Mouse (Mus musculus) embryonic fibroblast, embryonic 13.5 days (primary cell): ENCODE results near the gene Slc16a11.

Experiments
- CTCF ChIP-seq: IDR thresholded peaks from 2 replicates; pipeline ENCODE4 v1.5.1; 2011; ENCODE audit warnings: mild to moderate bottlenecking, control low read depth, low read length, moderate library complexity, borderline replicate concordance; ENCODE audit not compliant: insufficient read depth
- POLR2A ChIP-seq: IDR thresholded peaks from 2 replicates; pipeline ENCODE4 v1.6.1; 2011; ENCODE audit warnings: low read depth, mild to moderate bottlenecking, control low read depth, low read length, moderate library complexity

DNA sequence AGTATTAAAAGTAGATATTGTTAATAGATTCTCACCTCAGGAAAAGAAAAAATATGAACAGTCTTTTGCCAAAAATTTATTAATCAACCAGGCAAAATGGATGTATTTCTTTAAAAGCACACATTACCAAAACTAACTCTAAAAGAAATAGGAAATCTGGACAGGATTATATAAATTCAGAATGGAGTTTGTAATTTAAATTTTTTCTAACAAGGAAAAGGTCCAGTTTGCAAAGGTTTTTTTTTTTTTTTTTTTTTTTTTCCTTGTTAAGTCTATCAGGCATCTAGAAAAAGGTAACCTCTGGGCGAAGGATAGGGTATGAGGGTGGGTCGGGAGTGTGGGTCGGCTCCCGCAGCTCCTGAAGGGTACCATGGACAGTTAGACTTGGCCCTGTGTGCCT lies 32.1 kb upstream of the Slc16a11 start:
- TF ChIP-seq POLR2A (no peak), CTCF (no peak)
